Mouse (Mus musculus): ENCODE measurements around the gene Hspa2.

The Hspa2 gene

GRCm38 (mm10) chr12:76378556-76378955 is 25.4 kb upstream of the Hspa2 start:
- DNase-seq = no peak

GRCm38 (mm10) chr12:76380151-76380550 is 23.8 kb upstream of the Hspa2 start:
- DNase-seq = no peak

GRCm38 (mm10) chr12:76385342-76385741 is 18.6 kb upstream of the Hspa2 start:
- no peak for DNase-seq

- DNase-seq = no peak
Measured at GRCm38 (mm10) chr12:76388794-76389193, 15.2 kb upstream of the Hspa2 start.

- DNase-seq = no peak
Measured at GRCm38 (mm10) chr12:76391595-76392271, 12.2 kb upstream of the Hspa2 start.

GRCm38 (mm10) chr12:76392979-76393378 is 11.0 kb upstream of the Hspa2 start:
- DNase-seq = no peak

- no peak for DNase-seq
Measured at GRCm38 (mm10) chr12:76397281-76397680, 6.7 kb upstream of the Hspa2 start.

- no peak for DNase-seq
Measured at GRCm38 (mm10) chr12:76401674-76402073, 2.3 kb upstream of the Hspa2 start.

- DNase-seq = peak; percentile 6
Measured at GRCm38 (mm10) chr12:76402991-76403885, 738 bp upstream of the Hspa2 start.

- no peak for DNase-seq
Measured at GRCm38 (mm10) chr12:76404836-76405182, 833 bp downstream of the Hspa2 start.

- peak; percentile 37 for DNase-seq
Measured at GRCm38 (mm10) chr12:76405183-76405970, 1.4 kb downstream of the Hspa2 start.

GRCm38 (mm10) chr12:76405971-76406370 is 2.0 kb downstream of the Hspa2 start:
- DNase-seq = no peak

GRCm38 (mm10) chr12:76407184-76407583 is 3.2 kb downstream of the Hspa2 start:
- no peak for DNase-seq

- no peak for DNase-seq
Measured at GRCm38 (mm10) chr12:76409166-76409565, 5.2 kb downstream of the Hspa2 start.

GRCm38 (mm10) chr12:76415383-76416010 is 11.5 kb downstream of the Hspa2 start:
- DNase-seq = no peak

GRCm38 (mm10) chr12:76417433-76417854 is 13.5 kb downstream of the Hspa2 start, which contains the start of gene Ppp1r36:
Gene Ppp1r36, plus strand, starts transcription at chr12:76417538.
- DNase-seq = no peak

GRCm38 (mm10) chr12:76418346-76418745 is 14.4 kb downstream of the Hspa2 start:
- no peak for DNase-seq

GRCm38 (mm10) chr12:76425256-76425655 is 21.3 kb downstream of the Hspa2 start:
- no peak for DNase-seq

GRCm38 (mm10) chr12:76427546-76427945 is 23.6 kb downstream of the Hspa2 start:
- DNase-seq = no peak

- no peak for DNase-seq
Measured at GRCm38 (mm10) chr12:76430879-76431406, 27.0 kb downstream of the Hspa2 start.

- DNase-seq = no peak
Measured at GRCm38 (mm10) chr12:76431431-76431830, 27.5 kb downstream of the Hspa2 start.

- DNase-seq = no peak
Measured at GRCm38 (mm10) chr12:76434111-76434510, 30.1 kb downstream of the Hspa2 start.

GRCm38 (mm10) chr12:76435084-76435483 is 31.1 kb downstream of the Hspa2 start:
- no peak for DNase-seq
